8 mouse cellular contexts compared by ENCODE assay signal in the genomic region with DNA sequence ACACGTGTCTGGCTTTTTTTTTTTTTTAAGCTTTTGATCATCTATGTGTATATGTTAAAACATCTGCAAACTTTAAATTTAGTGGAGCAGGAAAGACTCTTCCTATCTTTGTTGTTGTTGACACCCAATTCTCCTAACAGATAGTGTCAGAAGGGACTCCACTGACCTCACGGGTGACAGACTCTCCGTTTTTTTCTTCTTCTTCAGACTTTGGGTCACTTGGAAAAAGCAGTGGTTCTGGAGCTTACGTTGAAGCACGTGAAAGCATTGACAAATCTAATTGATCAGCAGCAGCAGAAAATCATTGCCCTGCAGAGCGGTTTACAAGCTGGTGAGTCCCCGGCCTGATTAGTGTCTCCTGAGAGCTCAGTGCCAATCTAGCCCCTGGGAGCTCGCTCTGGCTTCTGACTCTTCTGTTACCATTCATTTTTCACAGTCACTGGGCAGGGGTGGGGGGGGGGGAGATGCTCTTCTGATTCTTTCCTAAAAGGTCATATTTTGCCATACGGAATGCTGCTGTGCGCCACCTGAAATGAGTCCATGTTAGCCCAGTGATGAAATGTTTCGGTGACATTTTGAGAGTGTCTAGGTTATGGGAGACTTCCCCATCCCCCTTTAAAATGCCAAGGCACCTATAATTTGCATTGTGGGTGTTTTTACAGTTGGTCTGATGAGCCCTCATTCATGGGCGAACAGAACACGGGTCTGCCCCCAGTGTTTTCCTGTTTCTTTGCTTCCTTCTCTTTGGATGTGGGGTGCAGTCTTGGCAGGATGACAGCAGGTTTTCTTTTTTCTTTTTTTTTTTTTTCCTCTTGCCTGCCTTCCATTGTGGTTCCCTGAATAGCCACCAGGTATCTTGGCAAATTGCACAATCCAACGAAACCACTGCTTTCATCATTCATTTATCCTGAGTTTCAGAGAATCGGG. TPM values are rescaled to one million over a fixed set of nuclear protein-coding genes. Genes with fewer than 3 reads are reported as not detected.
A peak's percentile ranks its signal among the peaks of the same experiment; 100 is the strongest.
DNase-seq lines count a peak whose midpoint lies in the region; ATAC-seq and TF ChIP-seq lines count a peak whose summit lies in the region.

No protein-coding gene starts in this region.

- 68% methylated on average over 15 of the region's 15 CpGs for WGBS in kidney, postnatal 0 days
- 47% methylated on average over 15 of the region's 15 CpGs for WGBS in forebrain, embryonic 16.5 days
- WGBS in midbrain, embryonic 15.5 days, result 69% methylated on average over 15 of the region's 15 CpGs

- peak overlapping the region; percentile 71; the same call in 1 of the 2 replicates for H3K9ac ChIP-seq in kidney, postnatal 0 days (ENCODE audit: low read depth, low read length)
- H3K9ac ChIP-seq in forebrain, embryonic 16.5 days (replicated peaks; ENCODE audit: low read depth, low read length), result no peak overlapping the region; the same call in 1 of the 2 replicates
- H3K9ac ChIP-seq in midbrain, embryonic 15.5 days, result no peak overlapping the region

- H3K36me3 ChIP-seq in kidney, postnatal 0 days (ENCODE audit: insufficient read depth, low read length), result peaks cover 15% of the 10 kb centered on the region; the same call in 1 of the 2 replicates
- no peaks in the 10 kb centered on the region for H3K36me3 ChIP-seq in forebrain, embryonic 16.5 days (ENCODE audit: control insufficient read depth, insufficient read depth)
- H3K36me3 ChIP-seq in midbrain, embryonic 15.5 days (replicated peaks), result no peaks in the 10 kb centered on the region

- H3K4me2 ChIP-seq in kidney, postnatal 0 days (ENCODE audit: low read length), result peak overlapping the region; percentile 96
- H3K4me2 ChIP-seq in forebrain, embryonic 16.5 days (ENCODE audit: low read length), result peak overlapping the region; percentile 98
- peak overlapping the region; percentile 99 for H3K4me2 ChIP-seq in midbrain, embryonic 15.5 days

- ATAC-seq in CD4-positive, CD25-positive, alpha-beta regulatory T cell, adult 4 months, result no peak
- ATAC-seq in kidney, postnatal 0 days (replicated peaks; ENCODE audit: low FRiP score, low read depth), result no peak
- no peak for ATAC-seq in forebrain, embryonic 16.5 days
- ATAC-seq in midbrain, embryonic 15.5 days (replicated peaks), result no peak

- no peak overlapping the region for H3K27ac ChIP-seq in kidney, postnatal 0 days
- no peak overlapping the region for H3K27ac ChIP-seq in forebrain, embryonic 16.5 days (ENCODE audit: low read length)
- no peak overlapping the region for H3K27ac ChIP-seq in midbrain, embryonic 15.5 days

- TF ChIP-seq CTCF in kidney, postnatal 0 days (IDR thresholded peaks at IDR 0.05; ENCODE audit: low read depth), result no peak

- no peaks in the 10 kb centered on the region for H3K9me3 ChIP-seq in kidney, postnatal 0 days (replicated peaks; ENCODE audit: low read length)
- no peaks in the 10 kb centered on the region for H3K9me3 ChIP-seq in forebrain, embryonic 16.5 days (ENCODE audit: control insufficient read depth, low read length)
- H3K9me3 ChIP-seq in midbrain, embryonic 15.5 days, result no peaks in the 10 kb centered on the region

- peak overlapping the region; percentile 56 for H3K4me3 ChIP-seq in kidney, postnatal 0 days (replicated peaks; ENCODE audit: low read depth, low read length)
- peak overlapping the region; percentile 11; the same call in 1 of the 2 replicates for H3K4me3 ChIP-seq in forebrain, embryonic 16.5 days (replicated peaks; ENCODE audit: low read length)
- H3K4me3 ChIP-seq in midbrain, embryonic 15.5 days, result no peak overlapping the region

- H3K4me1 ChIP-seq in kidney, postnatal 0 days (replicated peaks; ENCODE audit: insufficient read depth, low read length), result peaks cover 22% of the 10 kb centered on the region
- H3K4me1 ChIP-seq in forebrain, embryonic 16.5 days (replicated peaks; ENCODE audit: control insufficient read depth, insufficient read depth, low read length), result peaks cover 25% of the 10 kb centered on the region
- H3K4me1 ChIP-seq in midbrain, embryonic 15.5 days, result peaks cover 22% of the 10 kb centered on the region

- DNase-seq in CD4-positive, CD25-positive, alpha-beta regulatory T cell, adult 2 months (ENCODE audit: low read depth, low spot score), result peak; percentile 31
- DNase-seq in kidney, postnatal 0 days (ENCODE audit: low spot score), result no peak
- DNase-seq in kidney, adult 18-20 months, result no peak
- DNase-seq in urinary bladder, postnatal 25 days (ENCODE audit: low spot score), result no peak
- no peak for DNase-seq in urinary bladder, postnatal 14 days (ENCODE audit: low spot score)

- no peaks in the 10 kb centered on the region for H3K27me3 ChIP-seq in kidney, postnatal 0 days (ENCODE audit: insufficient read depth, low read length)
- 0 out of 2 replicates have a peak, but pooled peaks cover 2% of the 10 kb centered on the region for H3K27me3 ChIP-seq in forebrain, embryonic 16.5 days (replicated peaks; ENCODE audit: control insufficient read depth, insufficient read depth, low read length)
- H3K27me3 ChIP-seq in midbrain, embryonic 15.5 days (replicated peaks), result peaks cover 19% of the 10 kb centered on the region

RNA-seq across cellular contexts. Expression of a gene that starts 2.1 kb away (rescaled TPM):
- polyA plus RNA-seq in CD4-positive, CD25-positive, alpha-beta regulatory T cell, adult 4 months (2017; shearing (Covaris generic)), result 10 to 100 TPM; 49.7 to 91.7 TPM
- polyA plus RNA-seq in kidney, postnatal 0 days (2015; fragmentation: Nextera tagmentation; extraction: Ambion mirVana), result 23.8 and 28.6 TPM in 2 replicates
- 6.5 and 7.9 TPM in 2 replicates for polyA plus RNA-seq in forebrain, embryonic 16.5 days (2015; fragmentation: Nextera tagmentation; extraction: Ambion mirVana)
- 5.3 TPM in 2 replicates for polyA plus RNA-seq in midbrain, embryonic 15.5 days (2015; fragmentation: Nextera tagmentation; extraction: Ambion mirVana)
